Mouse (Mus musculus): ENCODE results near the gene Mrpl47. TPM values are rescaled to one million over a fixed set of nuclear protein-coding genes. Genes with fewer than 3 reads are reported as not detected.
"Not testable (repeated sequence)": the region's sequence is repeated elsewhere in the genome, so short reads cannot be mapped to it uniquely, and the experiment has no call there.

Gene Mrpl47
- total RNA-seq (2021), result 10 to 100 TPM; 17.6 to 22.1 TPM
- long read RNA-seq, experiment 1, transcript Mrpl47-201 (7 exons, 3,364 nt), result major isoform, 15 of 15 reads
- long read RNA-seq, experiment 1, partial matches to known transcripts, result 0 of 15 reads
- long read RNA-seq, experiment 1, other reads (novel, unspliced or antisense), result 0 of 15 reads
- long read RNA-seq, experiment 2, transcript Mrpl47-201 (7 exons, 3,364 nt), result major isoform, 14 of 19 reads
- long read RNA-seq, experiment 2, partial matches to known transcripts, result 2 of 19 reads
- long read RNA-seq, experiment 2, other reads (novel, unspliced or antisense), result 3 of 19 reads

DNA sequence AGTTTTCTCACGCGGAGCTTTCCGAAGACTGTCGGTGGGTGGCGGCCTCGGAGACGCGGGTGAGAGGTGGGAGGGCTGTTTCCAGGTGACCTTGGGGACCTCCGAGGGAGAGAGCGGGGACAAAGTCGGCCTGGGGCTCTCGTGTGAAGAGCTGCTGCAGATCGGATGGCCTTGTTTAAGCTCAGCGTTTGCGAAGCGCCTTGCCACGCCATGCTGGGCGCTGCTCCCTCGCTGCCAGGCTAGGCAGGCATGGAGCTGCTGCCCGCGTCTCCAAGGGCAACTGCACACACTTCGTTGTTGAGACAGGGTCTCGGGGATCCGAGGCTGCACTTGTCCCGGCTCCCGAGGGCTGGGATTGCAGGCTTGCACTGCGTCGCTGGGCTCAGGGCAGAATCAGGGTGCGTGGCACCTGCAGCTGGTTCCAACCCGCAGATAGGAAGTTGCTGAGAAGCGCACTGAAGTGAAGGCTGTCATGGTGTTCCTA, at the start of gene Mrpl47:
Gene Mrpl47 (minus strand): TSS at position 434 of the 484 bp plus-strand sequence.
- no peak for DNase-seq (ENCODE audit: low spot score in 2 of 2)

DNA sequence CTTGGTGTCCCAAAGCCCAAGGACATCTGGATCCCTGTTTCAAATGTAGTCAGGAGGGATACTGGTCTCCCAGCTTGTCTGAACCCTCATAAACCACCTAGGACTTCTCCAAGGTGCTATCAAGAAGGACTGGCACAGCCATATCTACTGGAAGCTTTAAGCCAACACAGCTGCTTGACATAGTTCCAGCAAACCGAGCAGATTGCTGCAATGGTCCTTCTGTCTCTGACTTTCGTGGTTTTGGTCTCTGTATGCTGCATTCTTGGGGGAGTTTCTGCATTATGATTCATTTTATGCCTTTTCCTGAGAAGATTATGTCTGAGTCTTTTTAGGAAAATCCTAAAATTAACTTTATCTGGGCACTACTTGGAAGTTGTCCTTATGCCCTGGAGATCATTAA, 33.4 kb upstream of the Mrpl47 start:
- DNase-seq (ENCODE audit: low spot score in 2 of 2), result no peak

- DNase-seq (ENCODE audit: low spot score in 2 of 2), result no peak
These were observed 26.5 kb upstream of the Mrpl47 start for GRCm38 (mm10) chr3:32763902-32764301.

DNA sequence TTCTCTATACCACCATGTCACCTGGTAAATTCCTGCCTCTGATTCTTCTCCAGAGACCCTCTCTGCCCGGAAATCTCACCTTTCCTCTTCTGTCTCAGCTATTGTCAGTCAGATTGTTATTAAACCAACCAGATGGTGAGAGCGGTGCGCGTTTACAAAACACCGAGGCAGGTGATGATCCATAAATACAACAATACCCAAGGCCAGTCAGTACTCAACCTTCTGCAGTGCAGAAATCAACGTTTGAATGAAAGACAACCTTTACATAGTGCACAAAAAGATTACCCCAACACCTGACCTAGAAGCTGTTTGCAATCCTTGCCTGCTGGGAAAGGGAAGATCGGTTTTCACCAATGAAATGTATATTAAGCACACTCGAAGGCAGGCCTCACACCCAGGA, 25.6 kb upstream of the Mrpl47 start:
- DNase-seq (ENCODE audit: low spot score in 2 of 2), result no peak

GRCm38 (mm10) chr3:32759212-32759611, 21.8 kb upstream of the Mrpl47 start:
- DNase-seq (ENCODE audit: low spot score in 2 of 2), result no peak

GRCm38 (mm10) chr3:32754384-32754915, 17.0 kb upstream of the Mrpl47 start:
- no peak for DNase-seq (ENCODE audit: low spot score in 2 of 2)

- peak in 1 of 2 experiments; percentile 49 for DNase-seq (ENCODE audit: low spot score in 2 of 2)
These were observed 12.6 kb upstream of the Mrpl47 start for GRCm38 (mm10) chr3:32749820-32750579.

DNA sequence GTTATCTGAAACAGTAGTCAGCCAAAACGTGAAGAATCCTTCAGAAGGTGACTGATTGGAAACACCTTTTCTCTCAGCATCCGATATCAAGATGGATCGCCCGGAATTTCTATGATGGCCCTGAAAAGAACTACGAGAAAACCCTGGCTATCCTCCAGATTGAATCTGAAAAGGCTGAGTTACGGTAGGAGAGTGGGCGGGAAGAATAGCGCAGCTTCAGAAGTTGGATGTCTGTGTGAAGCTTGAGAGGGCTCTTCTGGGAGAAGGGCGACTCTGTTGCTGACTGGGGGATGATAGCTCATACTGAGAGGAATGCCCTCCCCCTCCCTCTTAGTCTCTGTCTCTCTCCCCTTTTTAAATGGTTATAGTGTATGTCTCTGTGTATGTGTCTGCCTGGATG, 11.0 kb upstream of the Mrpl47 start:
- no peak for DNase-seq (ENCODE audit: low spot score in 2 of 2)

DNA sequence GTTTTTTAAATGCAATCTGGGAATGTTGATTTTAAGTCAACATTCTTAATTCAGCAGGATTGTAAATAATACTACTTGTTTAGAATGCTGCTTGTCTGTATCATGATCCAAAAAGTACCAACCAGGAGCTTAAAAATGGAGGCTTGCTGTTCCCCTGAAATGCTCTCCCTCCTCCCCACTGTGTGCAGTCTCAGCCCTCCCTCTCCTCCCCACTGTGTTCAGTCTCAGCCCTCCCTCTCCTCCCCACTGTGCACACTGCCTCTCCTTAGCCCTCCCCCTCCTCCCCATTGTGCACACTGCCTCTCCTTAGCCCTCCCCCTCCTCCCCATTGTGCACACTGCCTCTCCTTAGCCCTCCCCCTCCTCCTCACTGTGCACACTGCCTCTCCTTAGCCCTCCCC, 8.0 kb upstream of the Mrpl47 start:
- DNase-seq (ENCODE audit: low spot score in 2 of 2), result not testable (repeated sequence)

GRCm38 (mm10) chr3:32745001-32745400, 7.6 kb upstream of the Mrpl47 start:
- no peak for DNase-seq (ENCODE audit: low spot score in 2 of 2)

GRCm38 (mm10) chr3:32742276-32742780, 4.9 kb upstream of the Mrpl47 start:
- no peak for DNase-seq (ENCODE audit: low spot score in 2 of 2)

- DNase-seq (ENCODE audit: low spot score in 2 of 2), result no peak
These were observed 1.1 kb upstream of the Mrpl47 start for GRCm38 (mm10) chr3:32738549-32738948.

DNA sequence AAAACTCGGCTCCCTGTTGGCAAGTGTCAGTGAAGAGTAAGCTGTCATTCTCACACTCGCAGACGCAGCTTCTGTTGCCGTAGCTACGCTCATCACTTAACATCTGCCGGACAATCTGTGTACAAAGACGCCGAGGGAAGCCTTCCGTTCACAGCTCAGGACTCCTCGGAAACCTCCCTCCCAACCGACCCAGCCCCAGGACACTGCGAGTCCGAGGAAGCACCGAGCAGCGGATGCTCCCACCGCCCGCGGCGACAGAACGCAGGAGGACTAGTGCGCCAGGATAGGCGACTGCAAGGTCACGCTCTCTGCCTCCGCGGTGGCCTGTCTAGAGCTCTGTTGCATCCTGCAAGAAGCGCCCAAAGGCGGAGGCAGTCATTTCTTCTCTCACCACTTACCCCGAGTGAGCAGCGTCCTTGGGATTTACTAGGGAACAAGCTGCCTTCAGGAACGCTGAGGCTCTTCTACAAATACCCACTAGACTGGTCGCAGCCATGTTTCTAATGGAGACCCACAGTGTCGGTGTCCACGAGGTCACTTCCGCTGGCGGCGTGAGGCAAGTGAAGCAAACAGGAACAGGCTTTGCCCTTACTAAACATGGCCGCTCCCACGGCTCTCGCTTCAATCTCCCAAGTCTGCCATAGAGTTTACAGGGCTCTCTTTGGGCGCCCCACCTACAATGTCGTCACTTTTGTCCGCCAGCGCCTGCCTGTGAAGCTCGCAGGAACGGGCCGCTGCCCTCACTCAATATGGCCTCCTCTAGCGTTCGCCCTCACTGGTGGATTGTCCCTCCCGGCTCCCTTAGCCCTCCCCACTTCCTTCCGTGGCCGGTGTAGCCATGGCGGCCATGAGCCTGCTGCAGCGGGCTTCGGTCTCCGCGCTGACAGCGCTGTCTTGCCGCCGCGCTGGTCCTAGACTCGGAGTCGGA, 897 bp downstream of the Mrpl47 start, which contains the start of gene Ndufb5:
Gene Ndufb5 (plus strand): TSS at position 747 of the 928 bp plus-strand sequence.
- DNase-seq (ENCODE audit: low spot score in 2 of 2), result peak; percentile 99 to 100

DNA sequence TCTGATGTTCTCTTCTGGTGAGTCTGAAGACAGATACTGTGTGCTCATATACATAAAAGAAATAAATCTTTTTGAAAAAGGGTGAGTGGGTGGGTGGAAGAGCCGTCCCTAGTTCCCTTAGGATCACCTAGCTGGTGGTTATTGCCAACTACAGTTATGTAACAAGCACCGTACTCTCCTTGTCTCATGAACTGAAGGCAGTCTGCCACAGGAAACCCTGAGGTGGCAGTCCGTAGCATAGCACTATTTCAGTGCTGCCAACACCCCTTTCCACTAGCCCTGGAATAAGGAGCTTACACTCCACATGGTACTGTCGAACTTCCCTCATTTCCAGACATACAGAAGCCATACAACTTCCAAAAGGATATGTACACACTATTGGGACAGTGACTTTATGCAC, 9.5 kb downstream of the Mrpl47 start:
- DNase-seq (ENCODE audit: low spot score in 2 of 2), result no peak

DNA sequence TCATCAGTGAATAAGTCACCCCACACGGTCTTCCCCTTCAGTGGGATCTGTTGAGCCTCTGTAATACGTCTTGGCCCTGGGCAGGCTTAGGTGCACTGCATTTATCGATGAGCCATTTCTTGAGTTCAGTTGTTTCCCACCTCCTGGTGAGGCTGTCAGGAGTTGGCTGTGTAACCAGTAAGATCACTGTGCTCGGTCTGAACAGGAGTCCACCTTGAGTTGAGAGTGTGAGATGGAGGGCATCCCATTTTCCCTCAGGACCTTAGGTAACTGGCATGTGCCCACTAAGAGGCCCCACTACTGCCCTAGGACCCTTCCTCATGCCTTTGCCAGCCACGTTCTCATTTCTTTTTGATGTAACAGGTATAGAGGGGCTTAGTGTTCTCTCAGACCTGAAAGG, 11.5 kb downstream of the Mrpl47 start:
- DNase-seq (ENCODE audit: low spot score in 2 of 2), result no peak

- DNase-seq (ENCODE audit: low spot score in 2 of 2), result no peak
These were observed 13.2 kb downstream of the Mrpl47 start for GRCm38 (mm10) chr3:32724191-32724590.

- no peak for DNase-seq (ENCODE audit: low spot score in 2 of 2)
These were observed 19.1 kb downstream of the Mrpl47 start for GRCm38 (mm10) chr3:32718271-32718670.

- DNase-seq (ENCODE audit: low spot score in 2 of 2), result not testable (repeated sequence)
These were observed 20.0 kb downstream of the Mrpl47 start for GRCm38 (mm10) chr3:32717403-32717802.

DNA sequence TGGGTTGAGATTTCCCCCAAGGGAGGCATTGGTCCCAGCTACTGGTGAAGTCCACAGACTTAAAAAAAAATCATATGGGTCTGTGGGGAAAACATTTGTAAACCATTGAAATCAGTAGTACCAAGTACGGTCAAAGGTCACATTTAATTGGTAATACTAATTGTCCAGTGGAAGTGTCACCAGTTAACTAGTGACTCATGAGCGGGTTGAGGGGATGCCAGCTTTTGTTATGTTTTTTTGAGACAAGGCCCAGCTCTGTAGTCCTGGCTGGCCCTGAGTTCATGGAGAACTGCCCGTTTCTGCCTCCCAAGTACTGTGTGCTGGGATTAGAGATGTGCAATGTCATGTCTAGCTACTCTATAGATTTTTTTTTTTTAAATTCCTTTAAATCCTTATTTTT, 23.7 kb downstream of the Mrpl47 start:
- no peak for DNase-seq (ENCODE audit: low spot score in 2 of 2)

- no peak for DNase-seq (ENCODE audit: low spot score in 2 of 2)
These were observed 28.0 kb downstream of the Mrpl47 start for GRCm38 (mm10) chr3:32709388-32709787.
